Mouse (Mus musculus) heart, embryonic 16.5 days (tissue): ENCODE data around the gene Misp. TPM values are rescaled to one million over a fixed set of nuclear protein-coding genes. Genes with fewer than 3 reads are reported as not detected.

ENCODE experiments used
- ATAC-seq: fragments of 200-750 bp; cut with Nextera tagmentation; replicated peaks from 2 replicates; pipeline ENCODE4 v1.8.0; 2017; ENCODE audit warnings: moderate number of reproducible peaks; ENCODE audit not compliant: insufficient read depth, low FRiP score; ENCODE audit errors: extremely low read depth
- H3K27ac ChIP-seq: fragments of 300-500 bp; sonication (generic); 2 replicates; pipeline ENCODE4 v1.5.1; 2014; ENCODE audit warnings: mild to moderate bottlenecking, low read length, control low read depth, moderate library complexity
- H3K27me3 ChIP-seq: fragments of 300-500 bp; sonication (generic); 2 replicates; pipeline ENCODE4 v1.6.1; 2014; ENCODE audit warnings: low read length, mixed read lengths; ENCODE audit not compliant: control insufficient read depth, insufficient read depth
- H3K36me3 ChIP-seq: fragments of 300-500 bp; sonication (generic); 2 replicates; pipeline ENCODE4 v1.6.1; 2014; ENCODE audit not compliant: control insufficient read depth, insufficient read depth
- H3K4me1 ChIP-seq: fragments of 300-500 bp; sonication (generic); 2 replicates; pipeline ENCODE4 v1.6.1; 2014; ENCODE audit warnings: low read length, mixed read lengths; ENCODE audit not compliant: control insufficient read depth, insufficient read depth
- H3K4me2 ChIP-seq: fragments of 300-500 bp; sonication (generic); 2 replicates; pipeline ENCODE4 v1.6.1; 2014; ENCODE audit warnings: low read depth, mild to moderate bottlenecking, control low read depth, low read length
- H3K4me3 ChIP-seq: fragments of 300-500 bp; sonication (generic); 2 replicates; pipeline ENCODE4 v1.5.1; 2014; ENCODE audit warnings: mild to moderate bottlenecking, control low read depth, low read length
- H3K9ac ChIP-seq: fragments of 300-500 bp; sonication (generic); 2 replicates; pipeline ENCODE4 v1.6.1; 2014; ENCODE audit warnings: low read length, control low read depth
- H3K9me3 ChIP-seq: fragments of 300-500 bp; sonication (generic); replicated peaks from 2 replicates; pipeline ENCODE4 v1.6.1; 2016; ENCODE audit warnings: low read length; ENCODE audit not compliant: control insufficient read depth
- WGBS: fragments of 180-500 bp; shearing (Covaris S2); extraction: QIAGEN DNeasy Blood & Tissue Kit; methylation state at CpG from one replicate; pipeline ENCODE4 v1.1.7; 2014; 5-methylcytosine and 5-hydroxymethylcytosine counted together
- polyA plus RNA-seq: library from polyadenylated mRNA; unstranded; fragments of >200 nt; fragmentation: Nextera tagmentation; extraction: Ambion mirVana; gene quantifications from 2 replicates; pipeline ENCODE4 v1.2.1, GENCODE M21; 2015

Gene Misp
- polyA plus RNA-seq, 1 experiment from 2014 or later = 1.9 TPM

- H3K9ac ChIP-seq = peak overlapping the region; percentile 51; the same call in 1 of the 2 replicates
- ATAC-seq = no peak; the same call in 1 of the 2 replicates
- no peaks in the 10 kb centered on the region for H3K36me3 ChIP-seq
- H3K27ac ChIP-seq = no peak overlapping the region
- peaks cover 26% of the 10 kb centered on the region for H3K4me1 ChIP-seq
- WGBS = 2% methylated on average over 13 of the region's 13 CpGs
- H3K4me2 ChIP-seq = peak overlapping the region; percentile 92
- H3K9me3 ChIP-seq = no peaks in the 10 kb centered on the region
- H3K4me3 ChIP-seq = peak overlapping the region; percentile 53
- H3K27me3 ChIP-seq = peaks cover 7% of the 10 kb centered on the region; the same call in 1 of the 2 replicates
These were observed 40.1 kb upstream of the Misp start for GRCm38 (mm10) chr10:79780664-79781015.

- Histone ChIP-seq H3K9ac (no peak overlapping the region), H3K9me3 (no peaks in the 10 kb centered on the region), H3K4me2 (peak overlapping the region; percentile 92), H3K27me3 (peaks cover 7% of the 10 kb centered on the region; the same call in 1 of the 2 replicates), H3K36me3 (no peaks in the 10 kb centered on the region), H3K4me1 (peaks cover 26% of the 10 kb centered on the region), H3K27ac (no peak overlapping the region), H3K4me3 (peak overlapping the region; percentile 53)
- WGBS = 42% methylated on average over 21 of the region's 21 CpGs
- ATAC-seq = no peak
These were observed 39.6 kb upstream of the Misp start for GRCm38 (mm10) chr10:79781139-79781538.

- WGBS = 64% methylated on average over 5 of the region's 5 CpGs
- Histone ChIP-seq H3K27me3 (peaks cover 7% of the 10 kb centered on the region; the same call in 1 of the 2 replicates), H3K9me3 (no peaks in the 10 kb centered on the region), H3K4me1 (peaks cover 25% of the 10 kb centered on the region), H3K9ac (no peak overlapping the region), H3K36me3 (no peaks in the 10 kb centered on the region), H3K4me2 (no peak overlapping the region), H3K4me3 (no peak overlapping the region), H3K27ac (no peak overlapping the region)
- no peak for ATAC-seq
These were observed 38.8 kb upstream of the Misp start for GRCm38 (mm10) chr10:79781956-79782355.

- ATAC-seq = no peak
- peaks cover 7% of the 10 kb centered on the region; the same call in 1 of the 2 replicates for H3K27me3 ChIP-seq
- no peaks in the 10 kb centered on the region for H3K9me3 ChIP-seq
These were observed 37.7 kb upstream of the Misp start for GRCm38 (mm10) chr10:79783050-79783449.

DNA sequence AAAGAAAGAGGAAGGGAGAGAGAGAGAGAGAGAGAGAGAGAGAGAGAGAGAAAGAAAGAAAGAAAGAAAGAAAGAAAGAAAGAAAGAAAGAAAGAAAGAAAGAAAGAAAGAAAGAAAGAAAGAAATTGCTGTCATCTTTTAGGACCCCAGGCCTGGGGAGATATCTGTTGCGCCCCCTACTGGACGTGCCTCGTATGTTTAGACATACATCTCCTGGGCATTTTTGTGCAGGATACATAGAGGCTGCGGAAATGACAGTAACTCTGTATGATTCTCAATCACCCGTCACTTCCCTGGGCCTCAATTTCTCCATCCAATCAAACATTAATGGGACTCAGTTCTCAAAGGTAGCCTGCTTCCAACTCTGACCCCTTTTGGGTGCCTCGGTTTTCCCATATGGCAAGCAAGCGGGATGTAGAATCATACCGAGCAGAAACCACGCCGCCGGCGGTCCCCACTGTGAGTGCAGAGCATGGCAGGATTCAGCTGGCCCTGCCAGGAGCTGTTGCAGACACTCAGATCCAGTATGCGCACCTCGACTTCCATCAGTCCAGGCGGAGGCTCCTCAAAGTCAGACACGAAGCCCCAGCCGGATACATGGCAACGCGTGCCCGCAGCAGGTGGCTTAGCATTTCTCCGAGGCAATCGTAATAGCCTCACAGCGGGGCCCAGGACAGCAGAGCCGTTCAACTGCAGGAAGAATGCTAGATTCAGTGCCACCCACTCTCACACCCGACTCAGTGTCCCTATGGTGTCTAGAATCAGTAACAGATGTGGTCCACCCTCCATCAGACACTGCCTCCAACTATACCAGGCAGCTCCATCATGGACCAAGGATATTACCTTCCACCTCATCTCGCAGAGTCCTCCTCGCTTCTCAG, 36.6 kb upstream of the Misp start:
- no peak overlapping the region for H3K4me2 ChIP-seq
- H3K27ac ChIP-seq = no peak overlapping the region
- no peak overlapping the region for H3K9ac ChIP-seq
- no peaks in the 10 kb centered on the region for H3K9me3 ChIP-seq
- H3K4me3 ChIP-seq = no peak overlapping the region
- no peak for ATAC-seq
- peaks cover 8% of the 10 kb centered on the region for H3K4me1 ChIP-seq
- 42% methylated on average over 27 of the region's 27 CpGs for WGBS
- no peaks in the 10 kb centered on the region for H3K36me3 ChIP-seq
- peaks cover 3% of the 10 kb centered on the region; the same call in 1 of the 2 replicates for H3K27me3 ChIP-seq

More at GRCm38 (mm10) chr10:79783050-79783449, 37.7 kb upstream of the Misp start:
- WGBS = 58% methylated on average over 7 of the region's 7 CpGs
- no peak overlapping the region for H3K27ac ChIP-seq
- no peak overlapping the region for H3K4me2 ChIP-seq
- peaks cover 14% of the 10 kb centered on the region for H3K4me1 ChIP-seq
- H3K9ac ChIP-seq = no peak overlapping the region
- no peaks in the 10 kb centered on the region for H3K36me3 ChIP-seq
- no peak overlapping the region for H3K4me3 ChIP-seq

GRCm38 (mm10) chr10:79788386-79789158, 32.2 kb upstream of the Misp start:
- Histone ChIP-seq H3K9ac (0 out of 2 replicates have a peak overlapping the region, but pooled peaks have one; percentile 47), H3K4me1 (0 out of 2 replicates have a peak, but pooled peaks cover 2% of the 10 kb centered on the region), H3K27me3 (peaks cover 5% of the 10 kb centered on the region; the same call in 1 of the 2 replicates), H3K27ac (peak overlapping the region; percentile 74; the same call in 1 of the 2 replicates), H3K4me3 (peak overlapping the region; percentile 15; the same call in 1 of the 2 replicates), H3K4me2 (peak overlapping the region; percentile 30), H3K9me3 (no peaks in the 10 kb centered on the region), H3K36me3 (no peaks in the 10 kb centered on the region)
- WGBS = 28% methylated on average over 7 of the region's 7 CpGs
- ATAC-seq = 0 out of 2 replicates have a peak, but pooled peaks have one; percentile 24

- Histone ChIP-seq H3K4me2 (no peak overlapping the region), H3K4me1 (peaks cover 8% of the 10 kb centered on the region; the same call in 1 of the 2 replicates), H3K9me3 (no peaks in the 10 kb centered on the region), H3K27ac (no peak overlapping the region; the same call in 1 of the 2 replicates), H3K4me3 (no peak overlapping the region), H3K9ac (no peak overlapping the region), H3K27me3 (peaks cover 3% of the 10 kb centered on the region; the same call in 1 of the 2 replicates), H3K36me3 (no peaks in the 10 kb centered on the region)
- ATAC-seq = no peak
- 36% methylated on average over 2 of the region's 2 CpGs for WGBS
These were observed 31.2 kb upstream of the Misp start for GRCm38 (mm10) chr10:79789581-79789980.

DNA sequence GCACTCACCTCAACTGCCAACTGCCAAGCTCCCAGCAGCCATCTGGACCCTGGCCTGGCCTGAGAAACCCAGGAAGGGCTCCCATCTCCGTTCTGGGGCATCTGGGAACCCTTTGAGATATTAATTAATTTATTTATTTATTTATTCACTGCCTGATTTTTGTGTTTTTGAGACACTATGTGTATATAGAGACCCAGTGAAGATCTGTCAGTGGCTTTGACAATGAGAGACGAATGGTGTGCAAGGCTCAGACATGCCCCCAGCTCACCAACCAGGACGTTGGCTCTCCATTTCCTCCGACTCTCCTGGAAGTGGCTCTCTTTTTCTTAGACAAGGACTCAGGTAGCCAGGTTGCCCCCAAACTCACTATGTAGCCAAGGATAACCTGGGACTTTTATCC, 29.9 kb upstream of the Misp start, which contains the start of gene Prss57:
TSS of gene Prss57 (minus strand) at position 101 of the 400 bp plus-strand sequence.
- 76% methylated on average over 4 of the region's 4 CpGs for WGBS
- ATAC-seq = no peak

More for the DNA sequence above, 29.9 kb upstream of the Misp start, which contains the start of gene Prss57:
- H3K4me1 ChIP-seq = peaks cover 11% of the 10 kb centered on the region
- H3K9me3 ChIP-seq = no peaks in the 10 kb centered on the region
- no peaks in the 10 kb centered on the region for H3K36me3 ChIP-seq
- no peak within 1 kb of the TSS for H3K9ac ChIP-seq
- H3K27ac ChIP-seq = no peak within 1 kb of the TSS
- H3K4me2 ChIP-seq = no peak within 1 kb of the TSS
- no peak within 1 kb of the TSS for H3K4me3 ChIP-seq
- 0 out of 2 replicates have a peak, but pooled peaks cover 2% of the 10 kb centered on the region for H3K27me3 ChIP-seq
